Mouse (Mus musculus) cerebral cortex, adult 2 months (tissue): ENCODE data around the gene Zbtb32.

Source experiments
- WGBS: fragments of 180-500 bp; shearing (Covaris S2); methylation state at CpG from one replicate; pipeline ENCODE4 v1.1.7; 2018; 5-methylcytosine and 5-hydroxymethylcytosine counted together

Zbtb32 gene

DNA sequence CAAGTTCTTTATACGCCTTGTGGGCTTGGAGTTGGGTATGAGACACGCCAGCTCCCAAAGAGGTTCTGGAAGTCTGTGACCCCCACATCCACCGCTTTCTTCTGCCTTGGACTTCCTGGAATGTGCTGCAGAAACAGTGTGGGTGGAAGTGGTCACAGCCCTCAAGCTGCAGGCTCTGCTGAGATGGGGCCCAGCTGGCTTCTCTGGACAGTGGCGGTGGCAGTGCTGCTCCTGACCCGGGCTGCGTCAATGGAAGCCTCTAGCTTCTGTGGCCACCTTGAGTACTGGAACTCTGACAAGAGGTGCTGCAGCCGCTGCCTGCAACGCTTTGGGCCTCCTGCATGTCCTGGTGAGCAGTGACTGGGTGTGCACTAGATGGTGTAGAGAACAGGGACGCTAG is 32.7 kb downstream of the Zbtb32 start:
- WGBS: 85% methylated on average over 9 of the region's 9 CpGs

GRCm38 (mm10) chr7:30564970-30565571 is 33.6 kb downstream of the Zbtb32 start, which contains the start of gene Igflr1:
Igflr1 (plus strand) TSS chr7:30565427.
- 95% methylated on average over 12 of the region's 12 CpGs for WGBS

DNA sequence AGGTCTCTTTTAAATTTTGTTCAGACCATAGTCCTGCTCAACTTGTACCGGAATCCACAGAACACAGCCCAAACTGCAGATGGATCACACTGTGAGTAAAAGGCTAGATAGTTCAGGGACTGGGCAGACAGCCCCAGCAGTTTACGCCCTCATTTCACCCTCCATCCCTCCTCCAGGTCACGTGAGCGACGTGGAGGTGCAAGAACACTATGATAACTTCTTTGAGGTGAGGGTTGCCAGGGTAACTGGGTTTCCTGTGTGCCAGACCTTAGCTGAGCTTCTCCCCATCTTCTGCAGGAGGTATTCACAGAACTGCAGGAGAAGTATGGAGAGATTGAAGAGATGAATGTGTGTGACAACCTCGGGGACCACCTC is 34.8 kb downstream of the Zbtb32 start:
- WGBS: 20% methylated on average over 6 of the region's 6 CpGs

DNA sequence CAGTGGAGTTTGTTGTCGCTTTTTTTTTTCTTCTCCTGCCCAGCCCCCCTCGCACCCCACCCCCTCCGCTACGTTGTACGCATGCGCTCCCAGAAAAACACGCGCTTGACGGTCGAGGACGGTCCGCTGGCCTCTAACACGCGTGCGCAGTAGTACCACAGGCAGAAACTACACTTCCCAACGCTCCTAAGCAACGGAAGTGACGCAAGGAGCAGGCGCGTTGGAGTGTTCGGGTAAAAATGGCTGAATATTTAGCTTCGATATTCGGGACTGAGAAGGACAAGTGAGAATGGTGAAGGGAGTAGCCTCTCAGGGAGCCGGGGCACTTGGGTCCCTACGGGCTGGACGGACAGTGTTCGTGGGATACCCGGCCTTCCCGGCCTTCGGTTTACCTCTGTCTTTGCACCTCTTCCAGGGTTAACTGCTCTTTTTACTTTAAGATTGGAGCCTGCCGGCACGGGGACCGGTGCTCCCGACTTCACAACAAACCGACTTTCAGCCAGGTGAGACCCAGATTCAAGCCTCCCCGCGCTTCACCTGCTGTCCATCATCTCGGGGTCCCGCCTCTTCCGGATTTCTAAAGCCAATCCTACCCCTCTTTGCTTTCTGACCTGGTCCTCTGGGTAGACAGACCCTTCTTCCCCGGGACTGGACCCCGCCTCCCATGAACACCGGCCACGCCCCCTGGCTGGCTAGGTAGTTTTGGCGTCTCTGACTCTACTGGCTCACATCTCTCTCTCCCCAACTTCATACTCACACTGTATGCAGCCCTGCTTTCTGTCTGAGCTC is 35.4 kb downstream of the Zbtb32 start, which contains the start of the genes U2af1l4, Gm49396 and Psenen:
Gene U2af1l4 (plus strand): TSS at position 185 of the 789 bp plus-strand sequence.
Gene Gm49396 (plus strand): TSS at position 228 of the 789 bp plus-strand sequence.
Gene Psenen (minus strand): TSS at position 511 of the 789 bp plus-strand sequence.
- WGBS: under 1% methylated on average over 45 of the region's 45 CpGs

DNA sequence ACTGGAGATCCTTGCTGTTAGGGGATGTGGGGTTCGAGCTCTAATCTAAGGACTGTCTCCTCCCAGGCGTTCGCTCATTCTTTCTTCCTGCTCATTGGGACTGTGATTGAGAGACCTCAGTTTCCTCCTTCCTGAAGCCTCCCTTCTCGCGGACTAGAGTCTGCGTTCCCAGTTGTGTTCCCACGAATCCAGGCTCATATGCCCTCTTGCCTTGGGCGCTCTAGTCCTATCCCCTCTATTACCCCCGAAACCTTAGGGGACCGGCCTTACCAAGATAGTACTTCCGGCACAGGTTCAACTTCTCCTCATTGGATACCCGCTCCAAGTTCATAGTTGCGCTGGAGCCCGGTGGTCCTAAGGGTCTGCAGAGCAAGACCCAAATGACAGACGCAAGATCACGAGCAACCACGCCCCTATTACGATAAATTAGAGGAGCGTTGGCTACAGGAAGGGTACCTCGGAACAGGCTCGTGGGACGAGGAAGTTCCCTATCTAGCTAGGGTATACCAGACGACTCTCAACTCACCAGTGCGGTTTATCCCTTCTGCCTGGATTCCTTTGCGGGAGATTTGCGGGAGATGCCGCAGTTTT is 36.1 kb downstream of the Zbtb32 start:
- under 1% methylated on average over 27 of the region's 27 CpGs for WGBS

DNA sequence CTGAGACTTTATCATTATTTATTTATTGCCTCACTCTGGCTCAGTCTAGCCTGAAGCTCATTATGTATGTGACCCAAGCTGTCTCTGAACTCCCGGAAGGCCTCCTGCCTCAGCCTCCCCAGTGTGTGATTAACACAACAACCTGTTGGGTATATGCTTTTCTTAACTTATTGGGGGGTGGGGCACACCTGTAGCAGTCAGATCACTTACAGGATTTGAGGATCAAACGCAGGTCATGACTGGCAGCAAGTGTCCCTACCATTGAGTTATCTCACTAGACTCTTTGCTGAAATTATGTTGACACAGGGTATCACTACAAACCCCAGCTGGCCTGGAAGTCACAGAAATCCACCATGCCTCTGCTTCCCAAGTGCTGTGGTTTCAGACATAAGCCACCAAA is 38.4 kb downstream of the Zbtb32 start:
- WGBS: 55% methylated on average over 2 of the region's 2 CpGs

DNA sequence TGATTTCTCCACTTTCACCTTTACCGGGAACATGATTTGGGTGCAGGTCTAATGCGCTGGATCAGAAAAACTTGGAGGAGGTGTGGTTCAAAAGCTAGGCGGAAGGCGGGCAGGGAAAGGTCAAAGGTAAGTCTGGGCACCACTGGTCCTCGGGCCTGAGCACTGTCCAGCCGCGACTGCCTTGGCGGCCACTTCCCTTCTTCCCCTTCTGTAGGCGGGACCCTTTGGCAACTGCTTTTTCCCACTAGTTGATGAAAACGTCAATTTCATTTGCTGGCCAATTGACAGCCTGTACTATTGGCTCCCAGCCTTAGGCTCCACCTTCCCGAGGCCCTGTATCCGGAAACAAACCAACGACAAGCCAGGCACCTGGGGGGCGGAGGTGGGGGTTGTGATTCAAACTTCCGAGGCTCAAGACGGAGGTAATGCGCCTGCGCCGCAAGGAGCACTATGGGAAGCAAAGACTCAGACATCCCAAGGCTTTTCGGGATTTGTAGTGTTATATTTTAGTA is 39.2 kb downstream of the Zbtb32 start, which contains the start of gene Lin37:
Gene Lin37 (minus strand): TSS at position 396 of the 512 bp plus-strand sequence.
- under 1% methylated on average over 20 of the region's 20 CpGs for WGBS

DNA sequence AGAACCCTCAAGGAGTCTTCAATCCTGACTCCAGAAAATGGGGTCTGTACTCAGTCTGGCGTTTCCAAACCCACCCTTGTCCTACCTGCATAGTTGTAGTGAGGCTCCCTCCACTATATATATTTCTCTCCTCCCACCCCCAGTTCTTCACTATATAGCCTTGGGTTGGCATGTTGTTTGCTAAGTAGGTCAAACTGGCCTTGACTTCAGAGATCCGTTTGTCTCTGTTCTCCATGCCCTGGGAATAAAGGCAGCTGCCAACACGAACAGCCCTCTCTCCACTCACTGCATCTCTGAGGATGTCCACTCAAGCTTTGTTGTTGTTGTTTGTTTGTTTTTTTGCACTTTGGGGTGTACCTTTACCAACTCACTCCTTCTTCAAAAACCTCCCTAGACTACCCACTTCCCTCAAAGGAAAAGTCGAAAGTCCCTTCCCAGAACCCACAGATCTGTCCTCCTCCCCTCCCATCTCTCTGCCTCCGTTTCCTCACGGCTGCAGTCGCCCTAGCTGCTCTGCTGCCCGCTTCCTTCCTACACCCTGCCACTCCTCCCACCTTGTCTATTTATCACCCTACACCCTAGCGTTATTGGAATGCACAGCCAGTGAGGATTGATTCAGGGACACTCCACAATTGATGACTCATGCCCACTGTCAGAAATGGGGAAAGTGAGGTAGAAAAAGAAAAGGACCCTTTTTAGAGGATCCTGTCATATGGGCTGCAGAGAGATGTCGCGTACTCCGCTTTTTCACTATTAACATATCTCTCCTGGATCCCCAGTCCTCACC is 39.9 kb downstream of the Zbtb32 start:
- 3% methylated on average over 12 of the region's 12 CpGs for WGBS

GRCm38 (mm10) chr7:30557901-30558514 is 40.7 kb downstream of the Zbtb32 start:
- WGBS: 69% methylated on average over 13 of the region's 13 CpGs

DNA sequence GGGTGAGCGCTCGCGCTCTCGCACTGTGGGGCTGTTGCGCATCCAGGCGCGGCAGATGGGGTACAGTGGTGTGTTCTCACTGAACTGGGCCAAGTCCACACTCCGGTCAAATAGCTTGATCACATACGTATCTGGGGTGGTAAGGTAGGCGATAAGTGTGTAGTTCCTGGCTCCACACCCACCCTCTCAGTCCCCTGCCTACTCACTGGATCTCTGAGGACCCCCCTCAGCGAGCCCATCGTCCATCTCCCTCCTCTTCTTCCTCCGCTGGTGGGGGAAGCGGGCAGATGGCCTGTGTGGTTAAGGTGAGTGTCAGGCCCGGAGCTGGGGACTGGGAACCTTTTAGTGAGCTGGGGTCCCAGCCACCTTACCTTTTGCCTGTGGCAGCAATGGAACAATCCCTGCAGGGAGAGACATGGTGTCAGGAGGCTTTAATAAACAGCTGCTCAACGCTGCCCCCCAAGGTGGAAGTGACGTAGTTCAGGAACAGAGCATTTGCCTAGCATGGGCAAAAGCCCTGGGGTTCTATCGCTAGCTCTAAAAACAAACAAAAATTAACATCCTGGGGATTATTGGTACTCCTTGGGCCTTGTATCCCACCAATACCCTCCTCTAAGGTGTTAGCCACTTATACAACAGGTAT is 41.7 kb downstream of the Zbtb32 start:
- 90% methylated on average over 18 of the region's 18 CpGs for WGBS

- WGBS: 80% methylated on average over 22 of the region's 22 CpGs
Observed at GRCm38 (mm10) chr7:30553810-30554584, 44.7 kb downstream of the Zbtb32 start.

- WGBS: 1% methylated on average over 23 of the region's 23 CpGs
Observed at GRCm38 (mm10) chr7:30553021-30553589, 45.6 kb downstream of the Zbtb32 start.

DNA sequence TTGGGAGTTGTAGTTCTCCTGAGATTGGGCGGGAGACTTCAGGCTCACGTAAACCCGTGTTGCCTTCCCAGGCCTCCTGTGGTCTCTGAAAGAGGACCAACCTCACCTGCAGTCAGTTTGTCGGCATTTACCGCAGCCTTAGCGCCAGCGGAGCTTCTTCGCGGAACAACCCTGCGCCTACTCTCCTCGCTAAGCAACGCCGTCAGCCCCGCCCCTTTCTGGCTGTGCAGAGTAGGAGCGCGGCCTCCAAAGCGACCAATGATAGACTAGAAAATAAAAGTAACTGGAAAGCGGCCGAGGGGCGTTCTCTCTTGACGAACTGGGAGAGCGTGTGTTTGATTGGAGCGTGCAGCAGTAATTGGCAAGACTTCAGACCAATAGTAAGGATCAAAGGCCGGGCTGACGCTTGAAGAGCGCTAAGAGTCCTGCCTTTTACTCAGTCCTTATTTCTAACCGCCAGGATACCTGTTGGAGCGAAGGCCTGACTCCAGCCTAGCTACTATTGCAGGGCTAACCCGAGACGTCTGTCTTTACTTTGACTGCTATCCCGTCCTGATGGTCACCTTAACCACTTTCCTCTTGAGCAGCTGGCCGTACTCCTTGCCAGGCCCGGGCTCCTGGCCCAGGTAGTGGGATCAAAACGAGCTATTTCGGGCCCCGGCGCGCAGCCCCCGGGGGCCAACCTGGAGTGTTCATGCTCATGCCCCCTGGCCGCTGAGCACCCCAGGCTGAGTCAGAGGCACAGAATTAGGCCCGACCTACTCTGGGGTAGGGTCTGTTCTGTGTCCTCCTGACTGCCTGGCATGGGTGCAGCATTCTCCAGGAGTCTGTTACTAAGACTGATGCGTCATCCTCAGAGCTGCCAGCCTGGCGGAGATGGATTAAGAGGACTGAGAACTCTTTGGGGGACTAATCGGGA is 46.3 kb downstream of the Zbtb32 start, which contains the start of the genes Hspb6 and Proser3:
Gene Hspb6 (plus strand): TSS at position 77 of the 919 bp plus-strand sequence.
Gene Proser3 (minus strand): TSS at position 198 of the 919 bp plus-strand sequence.
- whole genome bisulfite sequencing: under 1% methylated on average over 44 of the region's 44 CpGs

DNA sequence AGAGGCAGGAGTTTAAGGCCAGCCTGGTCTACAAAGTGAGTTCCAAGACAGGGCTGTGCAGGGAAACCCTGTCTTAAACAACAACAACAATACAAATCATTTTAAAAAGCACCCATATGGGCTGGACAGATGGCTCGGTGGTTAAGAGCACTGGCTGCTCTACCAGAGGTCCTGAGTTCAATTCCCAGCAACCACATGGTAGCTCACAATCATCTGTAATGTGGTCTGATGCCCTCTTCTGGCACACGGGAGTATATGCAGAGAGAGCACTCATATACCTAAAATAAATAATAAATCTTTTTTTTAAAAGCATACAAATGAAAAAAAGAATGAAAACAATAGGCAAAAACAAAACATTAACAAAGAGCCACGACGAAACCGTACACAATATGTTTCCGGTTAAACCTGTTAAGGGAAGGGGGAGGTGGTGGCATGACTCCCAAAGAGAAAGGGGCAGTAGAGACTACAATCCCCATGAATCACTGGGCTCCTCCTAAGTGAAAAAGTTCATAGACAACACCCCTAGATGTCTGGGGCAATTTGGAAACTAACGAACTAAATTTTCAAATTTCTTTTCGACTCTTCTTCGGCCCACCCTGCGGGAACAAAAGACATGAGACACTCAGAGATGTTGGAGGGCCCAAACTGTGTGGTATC is 47.1 kb downstream of the Zbtb32 start:
- WGBS: 2% methylated on average over 10 of the region's 10 CpGs

DNA sequence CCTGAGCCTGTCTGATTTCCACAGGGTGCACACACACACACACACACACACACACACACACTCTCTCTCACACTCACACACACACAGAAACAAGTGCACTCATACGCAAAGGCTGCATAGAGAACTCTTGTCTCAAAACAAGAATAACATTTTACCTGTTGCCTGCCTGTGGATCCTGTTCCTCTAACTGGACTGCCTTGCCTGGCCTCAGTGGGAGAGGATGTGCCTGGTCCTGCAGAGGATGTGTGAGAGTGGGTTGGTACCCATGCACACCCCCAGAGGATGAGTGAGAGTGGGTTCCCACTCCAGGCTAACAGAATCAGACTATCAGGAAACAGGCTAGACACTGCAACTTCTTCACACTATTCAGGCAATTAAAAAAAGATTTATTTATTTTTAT is 48.1 kb downstream of the Zbtb32 start:
- WGBS: 95% methylated on average over 1 of the region's 1 CpGs

DNA sequence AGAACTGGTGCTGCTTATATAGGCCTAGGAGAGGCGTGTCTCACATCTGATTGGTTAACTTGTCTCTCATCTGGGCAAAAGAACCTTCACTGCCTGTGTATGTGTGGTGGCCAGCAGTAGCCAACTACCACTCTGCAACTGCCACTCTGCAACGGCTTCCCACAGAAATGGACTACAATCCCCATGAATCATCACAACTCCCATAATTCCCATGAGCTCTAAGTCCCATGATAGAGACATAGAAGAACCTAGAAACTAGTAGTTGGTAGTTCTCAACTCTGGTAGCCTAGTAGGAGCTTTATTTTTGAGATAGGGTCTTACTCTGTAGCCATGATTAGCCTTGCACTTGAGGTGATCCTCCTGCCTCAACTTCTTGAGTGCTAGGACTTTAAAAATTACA is 48.8 kb downstream of the Zbtb32 start:
- WGBS: 84% methylated on average over 2 of the region's 2 CpGs

- WGBS: 96% methylated on average over 2 of the region's 2 CpGs
Observed at GRCm38 (mm10) chr7:30544327-30544726, 54.4 kb downstream of the Zbtb32 start.

DNA sequence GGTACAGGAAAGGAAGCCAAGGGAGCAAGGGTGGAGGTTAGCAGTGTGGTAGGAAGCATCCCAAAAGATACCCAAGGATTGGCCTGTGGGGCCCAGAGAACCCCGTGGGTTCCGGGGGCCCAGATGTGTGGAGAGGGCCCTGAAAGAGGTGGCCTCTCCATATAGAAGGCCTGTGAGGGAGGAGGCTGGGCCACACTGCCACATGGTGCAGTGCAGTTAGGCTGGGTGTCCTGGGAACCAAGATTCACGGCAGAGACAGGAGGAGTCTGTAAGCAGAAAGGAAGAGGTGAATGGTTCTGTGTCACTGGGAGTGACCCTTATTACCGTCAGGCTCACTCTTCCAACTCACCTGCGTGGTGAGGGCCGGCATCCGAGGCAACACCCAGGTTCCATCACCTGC is 58.1 kb downstream of the Zbtb32 start:
- WGBS: 92% methylated on average over 7 of the region's 7 CpGs
